Mouse (Mus musculus) neutrophil, adult 5-6 weeks (primary cell): ENCODE measurements at regions not wholly inside any gene's neighbourhood (a gene's known extent, or its start where the extent isn't known, plus 50 kb on each side); places are given as distances from the start of the nearest gene placed in this dataset.

Experiments used
- ATAC-seq: fragments of 151-379, 151-347 bp; 2 replicates; pipeline ENCODE4 v1.8.0; 2017; ENCODE audit warnings: mild to moderate bottlenecking, moderate TSS enrichment; ENCODE audit not compliant: insufficient number of reproducible peaks, poor library complexity, low FRiP score, severe bottlenecking; ENCODE audit errors: extremely low read depth

GRCm38 (mm10) chr5:119310178-119310930 lies 360.1 kb upstream of the Tbx3 start:
- no peak for ATAC-seq

DNA sequence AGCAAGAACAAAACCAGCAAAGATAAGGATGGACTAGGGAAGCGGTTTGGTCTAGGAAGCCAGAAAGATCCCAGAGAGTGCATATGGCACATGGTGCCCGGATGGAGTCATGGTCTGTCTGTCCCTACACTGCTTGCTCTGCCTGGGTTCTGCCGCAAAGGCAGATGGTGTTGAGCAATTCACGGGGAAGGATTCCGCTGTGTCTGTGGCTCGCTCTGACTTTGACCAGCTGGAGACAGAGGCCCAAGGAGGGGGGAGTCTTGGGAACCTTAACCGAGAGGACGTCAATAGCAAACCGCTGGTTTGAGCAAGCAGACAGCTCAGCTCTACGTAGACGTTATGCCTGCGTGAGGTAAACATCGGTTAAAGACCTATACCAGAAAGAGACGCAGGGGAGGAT lies 357.7 kb upstream of the Tbx3 start:
- ATAC-seq, result no peak

- no peak for ATAC-seq
Measured at GRCm38 (mm10) chr5:119315149-119315548, 355.3 kb upstream of the Tbx3 start.

DNA sequence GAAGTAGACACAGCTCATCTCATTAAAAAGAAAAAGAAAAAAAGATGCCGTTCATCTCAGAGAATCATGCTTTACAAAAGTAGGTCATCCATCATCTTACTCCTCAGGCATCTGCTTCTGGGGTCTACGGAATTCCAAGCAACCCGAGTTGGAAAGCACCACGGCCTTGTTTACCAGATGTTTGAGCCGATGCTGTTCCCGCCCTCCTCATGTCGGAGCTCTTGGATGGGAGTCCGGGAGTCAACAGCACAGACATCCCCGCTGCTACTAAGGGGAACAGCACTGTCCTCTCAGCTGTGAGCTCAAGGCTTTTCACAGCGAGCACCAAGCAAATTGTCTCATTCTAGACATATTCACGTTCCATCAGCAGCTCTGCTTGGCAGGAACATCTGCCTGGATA lies 352.9 kb upstream of the Tbx3 start:
- ATAC-seq, result no peak

DNA sequence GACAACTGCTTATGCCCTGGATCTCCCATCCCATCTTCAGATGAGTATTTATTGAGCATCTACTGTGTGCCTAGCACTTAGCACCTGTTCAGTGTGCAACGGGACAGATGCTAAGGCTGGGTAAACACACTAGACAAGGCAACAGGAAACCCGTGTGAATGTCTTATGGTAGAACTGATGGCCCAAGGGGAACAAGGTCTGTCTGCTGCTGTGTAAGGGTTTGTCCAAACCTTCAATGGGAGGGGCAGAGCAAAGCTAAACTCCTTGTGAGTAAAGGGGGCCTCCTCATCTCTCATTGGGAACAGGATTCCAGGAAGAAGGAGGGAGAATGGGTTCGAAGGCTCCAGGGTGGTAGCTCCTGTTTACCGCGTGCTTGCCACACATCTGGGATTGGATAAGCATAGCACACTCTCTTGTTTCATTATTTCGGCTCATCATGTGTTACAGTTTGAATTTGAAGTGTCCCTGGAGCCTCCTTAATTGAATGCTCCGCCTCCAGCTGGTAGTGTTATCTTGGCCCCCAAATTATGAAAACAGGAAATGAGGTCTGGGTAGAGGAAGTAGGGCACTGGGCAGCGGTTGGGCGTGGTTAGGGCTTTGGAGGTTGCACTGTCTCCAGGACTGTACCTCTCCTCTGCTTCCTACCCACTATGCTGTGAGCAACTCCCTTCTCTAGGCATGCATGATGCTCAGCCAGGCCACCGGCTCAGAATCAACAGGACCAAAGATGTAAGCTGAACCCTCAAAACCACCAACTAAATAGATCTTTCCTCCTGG lies 348.9 kb upstream of the Tbx3 start:
- peak; percentile 87 for ATAC-seq

DNA sequence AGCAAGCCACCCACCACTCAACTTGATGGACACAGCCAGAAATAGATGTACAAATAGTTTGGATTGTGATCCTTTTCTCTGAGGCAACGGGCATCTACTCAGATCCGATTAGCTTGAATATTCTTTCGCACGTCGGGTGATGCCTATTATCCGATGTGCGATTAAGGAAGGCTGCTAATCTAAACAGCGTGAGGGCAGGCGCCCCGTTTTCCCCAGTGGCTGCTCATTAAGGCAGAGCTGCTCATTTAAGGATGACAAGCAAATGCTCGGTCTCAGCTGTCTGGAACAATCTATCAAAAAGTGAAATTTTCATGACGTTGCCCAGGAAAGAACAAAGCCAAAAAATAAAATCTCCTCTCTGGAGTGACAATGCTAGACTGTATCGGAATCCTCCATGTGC lies 348.1 kb upstream of the Tbx3 start:
- no peak for ATAC-seq

DNA sequence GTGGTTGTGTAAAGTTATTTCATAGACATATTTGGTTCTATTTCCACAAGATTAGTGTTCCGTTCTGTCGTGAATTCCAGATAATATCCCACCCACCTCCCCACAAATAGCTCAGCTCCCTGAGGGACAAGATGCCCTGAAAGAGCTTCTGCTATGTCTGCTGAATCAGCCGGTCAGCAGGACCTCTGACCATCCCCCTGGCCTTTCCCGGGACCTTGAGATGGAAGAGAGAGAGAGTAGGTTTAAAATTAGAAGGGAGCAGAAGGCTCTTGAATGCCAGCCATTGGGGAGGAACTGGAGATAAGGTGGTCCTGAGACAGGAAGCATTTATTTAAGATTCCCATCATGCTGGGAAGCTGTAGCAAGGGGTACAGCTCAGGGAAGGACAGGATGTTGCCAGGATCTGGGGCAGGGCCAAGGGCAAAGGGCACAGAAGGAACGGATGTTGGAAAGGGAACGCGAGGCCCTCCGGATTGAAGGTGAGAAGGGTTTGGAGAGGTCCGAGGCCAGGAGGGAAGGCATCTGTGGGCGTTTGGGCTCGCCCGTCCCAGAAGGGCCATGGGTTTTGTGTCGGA lies 344.7 kb upstream of the Tbx3 start:
- no peak for ATAC-seq

- ATAC-seq, result no peak
Measured at GRCm38 (mm10) chr5:119326895-119327294, 343.6 kb upstream of the Tbx3 start.

DNA sequence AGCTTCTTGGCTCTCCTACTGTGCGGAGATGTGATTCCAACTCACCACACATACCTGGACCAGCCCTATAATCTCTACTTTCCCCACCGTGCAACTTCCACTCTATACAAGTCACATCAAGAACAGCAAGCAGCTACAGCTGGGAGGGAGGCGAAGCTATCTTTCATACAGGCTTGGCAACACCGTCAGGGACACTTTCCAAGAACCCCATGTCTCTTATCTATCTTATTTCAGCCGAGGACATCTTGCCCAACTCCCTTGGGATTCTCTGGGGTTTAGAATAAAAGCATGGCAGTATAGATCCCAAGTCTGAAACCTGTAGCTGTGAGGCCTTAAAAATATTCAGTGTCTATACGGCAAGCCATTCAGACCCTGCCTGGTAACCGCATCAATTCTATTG lies 341.5 kb upstream of the Tbx3 start:
- no peak for ATAC-seq

- ATAC-seq, result no peak
Measured at GRCm38 (mm10) chr5:119329371-119329770, 341.1 kb upstream of the Tbx3 start.

- ATAC-seq, result no peak
Measured at GRCm38 (mm10) chr5:119329860-119330259, 340.6 kb upstream of the Tbx3 start.

DNA sequence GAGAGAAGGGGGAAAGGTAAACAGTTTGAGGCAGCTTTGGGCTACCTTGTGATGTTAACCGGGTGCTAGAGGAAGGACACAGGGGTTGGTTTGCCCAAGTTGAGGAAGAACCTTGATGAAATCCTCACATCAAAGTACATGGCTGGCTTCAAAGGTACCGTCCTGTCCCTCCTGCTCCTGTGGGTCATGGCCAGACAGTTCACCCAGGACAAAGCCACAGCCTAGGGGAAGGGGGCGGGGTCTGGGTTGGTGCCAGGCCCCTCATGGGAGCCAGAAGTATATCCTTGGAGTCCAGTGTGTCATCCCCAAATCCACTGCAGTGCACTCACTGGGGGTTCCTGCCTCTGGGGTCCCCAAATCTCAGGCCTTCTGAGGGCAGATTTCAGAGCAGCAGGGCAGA lies 339.0 kb upstream of the Tbx3 start:
- ATAC-seq, result no peak

GRCm38 (mm10) chr5:119332621-119333020 lies 337.8 kb upstream of the Tbx3 start:
- ATAC-seq, result no peak

DNA sequence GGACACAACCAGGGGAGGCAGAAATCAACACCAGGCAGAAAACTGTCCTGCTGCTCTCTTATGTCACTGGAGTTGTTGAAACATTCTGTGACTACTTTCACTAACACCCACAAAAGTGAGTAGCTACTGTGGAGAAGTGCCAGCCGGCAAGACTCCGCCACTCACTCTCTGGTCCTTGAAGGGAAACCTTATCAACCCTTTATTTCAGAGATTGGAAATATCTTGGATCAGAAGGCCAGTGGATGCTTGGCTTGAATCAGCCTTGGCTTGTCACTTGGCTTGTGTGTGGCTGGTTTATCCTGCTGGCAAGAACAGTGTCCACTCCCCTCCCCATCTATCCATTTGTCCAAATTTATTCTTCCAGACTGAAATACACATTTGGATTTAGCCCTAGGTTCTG lies 335.3 kb upstream of the Tbx3 start:
- ATAC-seq, result no peak

- ATAC-seq, result no peak
Measured at GRCm38 (mm10) chr5:119335979-119336378, 334.5 kb upstream of the Tbx3 start.

- no peak for ATAC-seq
Measured at GRCm38 (mm10) chr5:119337739-119338138, 332.7 kb upstream of the Tbx3 start.

- ATAC-seq, result no peak
Measured at GRCm38 (mm10) chr5:119338711-119339110, 331.8 kb upstream of the Tbx3 start.

DNA sequence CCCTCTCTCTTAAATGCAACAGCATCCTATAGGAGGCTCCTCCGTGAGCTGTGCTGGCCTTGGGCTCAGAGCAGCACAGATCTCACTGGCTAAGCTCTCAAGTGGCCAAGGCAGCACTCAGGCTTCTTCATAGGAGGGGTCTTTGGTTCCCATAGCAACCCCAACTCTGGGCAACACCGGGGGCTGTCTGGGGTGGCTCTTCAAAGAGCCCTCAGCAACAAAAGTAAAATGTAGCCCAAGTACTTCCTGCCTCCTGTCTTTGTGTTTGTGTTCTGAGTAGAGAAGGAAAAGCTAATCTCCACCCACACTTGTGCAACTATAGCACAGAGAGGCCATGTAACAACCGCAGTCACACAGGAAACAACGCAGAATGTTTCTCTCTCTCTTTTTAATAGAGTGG lies 322.2 kb upstream of the Tbx3 start:
- peak; percentile 48 for ATAC-seq

- peak; percentile 53 for ATAC-seq
Measured at GRCm38 (mm10) chr5:119349395-119349794, 321.1 kb upstream of the Tbx3 start.

GRCm38 (mm10) chr5:119350325-119350915 lies 320.0 kb upstream of the Tbx3 start:
- ATAC-seq, result no peak
